Mouse (Mus musculus) kidney, embryonic 14.5 days (tissue): ENCODE results near the gene Sac3d1. TPM values are rescaled to one million over a fixed set of nuclear protein-coding genes. Genes with fewer than 3 reads are reported as not detected.

Experiments
- ATAC-seq: fragments of 200-750 bp; cut with Nextera tagmentation; 2 replicates; pipeline ENCODE4 v1.8.0; 2017; ENCODE audit warnings: moderate number of reproducible peaks, mild to moderate bottlenecking, moderate TSS enrichment, moderate library complexity; ENCODE audit not compliant: low FRiP score, low TSS enrichment
- H3K27ac ChIP-seq: fragments of 300-500 bp; sonication (generic); 2 replicates; pipeline ENCODE4 v1.5.1; 2014; ENCODE audit warnings: low read depth, mild to moderate bottlenecking, low read length, moderate library complexity, mixed read lengths
- H3K27me3 ChIP-seq: fragments of 300-500 bp; sonication (generic); 2 replicates; pipeline ENCODE4 v1.6.1; 2014; ENCODE audit warnings: mild to moderate bottlenecking, low read length; ENCODE audit not compliant: control insufficient read depth, insufficient read depth
- H3K36me3 ChIP-seq: fragments of 300-500 bp; sonication (generic); 2 replicates; pipeline ENCODE4 v1.6.1; 2014; ENCODE audit warnings: low read length, mixed read lengths; ENCODE audit not compliant: control insufficient read depth, insufficient read depth
- H3K4me1 ChIP-seq: fragments of 300-500 bp; sonication (generic); 2 replicates; pipeline ENCODE4 v1.6.1; 2014; ENCODE audit warnings: low read length, mixed read lengths; ENCODE audit not compliant: control insufficient read depth, insufficient read depth
- H3K4me2 ChIP-seq: fragments of 300-500 bp; sonication (generic); replicated peaks from 2 replicates; pipeline ENCODE4 v1.6.1; 2014; ENCODE audit warnings: low read depth, mild to moderate bottlenecking, low read length
- H3K4me3 ChIP-seq: fragments of 300-500 bp; sonication (generic); 2 replicates; pipeline ENCODE4 v1.5.1; 2014; ENCODE audit warnings: mild to moderate bottlenecking, low read length
- H3K9ac ChIP-seq: fragments of 300-500 bp; sonication (generic); 2 replicates; pipeline ENCODE4 v1.6.1; 2014; ENCODE audit warnings: low read depth, mild to moderate bottlenecking, low read length, moderate library complexity
- H3K9me3 ChIP-seq: fragments of 300-500 bp; sonication (generic); 2 replicates; pipeline ENCODE4 v1.6.1; 2016; ENCODE audit warnings: low read length; ENCODE audit not compliant: control insufficient read depth
- WGBS: fragments of 180-500 bp; shearing (Covaris S2); extraction: QIAGEN DNeasy Blood & Tissue Kit; methylation state at CpG from one replicate; pipeline ENCODE4 v1.1.7; 2014; 5-methylcytosine and 5-hydroxymethylcytosine counted together
- polyA plus RNA-seq: library from polyadenylated mRNA; unstranded; fragments of >200 nt; fragmentation: Nextera tagmentation; extraction: Ambion mirVana; gene quantifications from 2 replicates; pipeline ENCODE4 v1.2.1, GENCODE M21; 2014

Gene Sac3d1
- polyA plus RNA-seq, 1 experiment from 2014 or later: 56.1 TPM

DNA sequence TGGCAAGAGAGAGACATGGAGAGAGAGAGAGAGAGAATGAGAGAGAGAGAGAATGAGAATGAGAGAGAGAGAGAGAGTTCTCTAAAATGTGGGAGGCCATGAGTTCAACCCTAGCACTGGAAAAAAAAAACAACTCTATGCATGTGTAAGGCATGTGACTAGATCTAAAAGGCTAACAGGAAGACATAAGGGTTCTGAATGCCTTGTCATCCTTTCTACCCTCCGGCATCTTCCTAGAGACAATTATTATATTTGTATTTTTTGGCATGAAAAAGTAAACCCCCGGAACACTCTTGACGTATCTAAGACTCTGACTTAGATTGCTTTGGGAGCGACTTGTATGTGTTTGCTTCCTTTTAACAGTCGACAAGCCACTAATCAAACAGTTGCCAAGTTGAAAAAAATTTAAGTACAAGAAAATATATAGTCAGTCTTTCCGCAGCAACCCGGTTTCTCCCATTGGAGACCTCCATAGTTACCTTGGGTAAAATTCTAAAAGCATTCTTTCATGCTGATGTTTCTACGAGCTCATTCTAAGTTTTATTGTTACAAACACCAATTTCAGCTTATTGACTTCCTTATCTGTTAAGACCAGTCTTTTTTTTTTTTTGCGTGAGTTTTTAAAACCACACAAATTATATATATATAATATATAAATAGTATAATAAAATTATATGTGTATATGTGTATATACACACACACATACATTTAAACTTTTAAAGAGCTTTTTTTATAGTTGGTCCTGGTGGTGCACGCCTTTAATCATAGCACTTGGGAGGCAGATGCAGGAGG is 8.5 kb upstream of the Sac3d1 start:
- Histone ChIP-seq H3K4me3 (peak overlapping the region; percentile 43), H3K4me1 (no peaks in the 10 kb centered on the region), H3K9me3 (no peaks in the 10 kb centered on the region), H3K36me3 (no peaks in the 10 kb centered on the region), H3K27ac (peak overlapping the region; percentile 82; the same call in 1 of the 2 replicates), H3K27me3 (no peaks in the 10 kb centered on the region), H3K9ac (no peak overlapping the region), H3K4me2 (peak overlapping the region; percentile 46)
- no peak for ATAC-seq
- WGBS: 67% methylated on average over 10 of the region's 10 CpGs

DNA sequence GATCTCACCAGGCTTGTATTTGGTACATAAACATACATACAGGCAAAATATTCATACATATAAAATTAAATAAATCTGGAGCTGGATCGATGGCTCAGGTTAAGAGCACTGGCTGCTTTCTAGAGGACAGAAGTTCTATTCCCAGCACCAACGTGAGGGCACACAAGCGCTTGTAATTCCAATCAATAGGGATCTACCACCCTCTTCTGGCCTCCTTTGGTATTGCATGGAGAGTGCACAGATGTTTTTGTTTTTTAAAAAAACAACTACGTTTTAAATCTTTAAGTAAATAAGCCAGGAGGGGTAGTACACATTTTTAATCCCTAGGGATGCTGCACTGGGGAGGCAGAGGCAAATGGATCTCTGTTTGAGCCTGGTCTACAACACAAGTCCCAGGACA is 7.8 kb upstream of the Sac3d1 start:
- H3K27me3 ChIP-seq: no peaks in the 10 kb centered on the region
- no peak overlapping the region for H3K27ac ChIP-seq
- no peak overlapping the region for H3K4me3 ChIP-seq
- no peaks in the 10 kb centered on the region for H3K9me3 ChIP-seq
- H3K36me3 ChIP-seq: no peaks in the 10 kb centered on the region
- 0 out of 2 replicates have a peak, but pooled peaks cover 4% of the 10 kb centered on the region for H3K4me1 ChIP-seq
- no peak overlapping the region for H3K9ac ChIP-seq
- H3K4me2 ChIP-seq: no peak overlapping the region
- ATAC-seq: no peak
- 31% methylated on average over 4 of the region's 4 CpGs for WGBS

DNA sequence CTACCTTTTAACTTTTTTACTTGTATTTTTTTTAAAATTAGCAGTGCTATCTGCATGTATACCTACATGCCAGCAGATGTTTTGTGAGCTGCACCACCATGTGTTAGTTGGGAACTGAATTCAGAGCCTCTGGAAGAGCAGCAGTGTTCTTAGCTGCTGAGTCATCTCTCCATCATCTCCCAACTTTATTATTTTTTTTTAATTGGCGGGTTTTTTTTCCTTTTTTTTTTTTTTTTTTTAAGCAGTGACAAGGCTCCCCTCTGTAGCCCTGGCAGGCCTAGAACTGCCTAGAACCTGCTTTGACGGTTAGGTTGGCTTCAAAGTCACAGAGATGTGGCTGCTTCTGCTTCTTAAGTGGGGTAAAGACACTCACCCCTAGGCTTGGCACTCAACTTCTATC is 6.4 kb upstream of the Sac3d1 start:
- Histone ChIP-seq H3K36me3 (no peaks in the 10 kb centered on the region), H3K4me3 (no peak overlapping the region), H3K27ac (no peak overlapping the region), H3K9me3 (no peaks in the 10 kb centered on the region), H3K4me2 (no peak overlapping the region), H3K9ac (no peak overlapping the region), H3K4me1 (0 out of 2 replicates have a peak, but pooled peaks cover 4% of the 10 kb centered on the region), H3K27me3 (no peaks in the 10 kb centered on the region)
- 75% methylated on average over 2 of the region's 2 CpGs for WGBS
- ATAC-seq: no peak

DNA sequence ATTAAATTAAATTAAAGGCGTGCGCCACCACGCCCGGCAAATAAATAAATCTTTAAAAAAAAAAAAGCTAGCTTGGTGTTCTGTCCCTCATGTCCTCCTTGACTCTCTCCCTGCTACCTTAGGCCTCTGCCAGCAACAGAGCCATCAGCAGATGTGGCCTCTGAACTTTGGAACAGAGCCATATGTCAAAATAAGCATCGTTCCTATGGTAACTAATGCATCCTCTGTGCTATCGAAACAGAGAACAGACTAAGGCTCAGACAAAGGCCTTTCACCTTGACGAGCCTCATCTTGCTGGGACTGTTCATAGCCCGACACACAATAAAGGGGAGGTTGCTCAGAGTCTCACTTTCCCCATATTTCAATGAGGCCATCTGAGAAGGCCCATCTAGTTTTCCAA is 4.9 kb upstream of the Sac3d1 start:
- no peak for ATAC-seq
- no peaks in the 10 kb centered on the region for H3K9me3 ChIP-seq
- WGBS: 82% methylated on average over 8 of the region's 8 CpGs
- no peak overlapping the region for H3K4me3 ChIP-seq
- H3K27ac ChIP-seq: no peak overlapping the region
- no peak overlapping the region for H3K4me2 ChIP-seq
- H3K9ac ChIP-seq: no peak overlapping the region
- peaks cover 10% of the 10 kb centered on the region; the same call in 1 of the 2 replicates for H3K4me1 ChIP-seq
- no peaks in the 10 kb centered on the region for H3K36me3 ChIP-seq
- H3K27me3 ChIP-seq: no peaks in the 10 kb centered on the region

DNA sequence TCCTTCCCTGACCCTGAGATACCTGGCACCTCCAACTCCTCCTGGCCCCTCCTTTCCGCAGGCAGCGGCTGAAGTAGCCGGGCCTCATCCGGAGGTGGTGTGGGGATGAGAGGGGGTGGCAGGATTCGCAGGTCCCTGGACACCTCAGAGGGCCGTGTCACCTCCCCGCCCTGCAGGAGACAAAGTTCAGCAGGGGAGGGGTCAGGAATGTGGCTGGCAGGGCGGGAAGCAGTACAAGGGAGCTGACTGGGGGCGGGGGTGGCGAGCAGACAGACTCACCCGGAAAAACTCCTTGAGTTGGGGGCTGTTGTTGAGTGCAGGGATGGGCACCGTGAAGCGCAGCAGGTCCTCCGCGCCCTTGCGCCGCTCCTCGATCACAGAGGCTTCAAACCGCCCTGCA is 3.3 kb upstream of the Sac3d1 start:
- H3K4me2 ChIP-seq: no peak overlapping the region
- H3K27me3 ChIP-seq: no peaks in the 10 kb centered on the region
- ATAC-seq: no peak
- H3K27ac ChIP-seq: no peak overlapping the region
- peaks cover 16% of the 10 kb centered on the region; the same call in 1 of the 2 replicates for H3K4me1 ChIP-seq
- no peaks in the 10 kb centered on the region for H3K9me3 ChIP-seq
- H3K4me3 ChIP-seq: no peak overlapping the region
- H3K36me3 ChIP-seq: no peaks in the 10 kb centered on the region
- H3K9ac ChIP-seq: peak overlapping the region; percentile 31; the same call in 1 of the 2 replicates
- WGBS: 27% methylated on average over 19 of the region's 19 CpGs

DNA sequence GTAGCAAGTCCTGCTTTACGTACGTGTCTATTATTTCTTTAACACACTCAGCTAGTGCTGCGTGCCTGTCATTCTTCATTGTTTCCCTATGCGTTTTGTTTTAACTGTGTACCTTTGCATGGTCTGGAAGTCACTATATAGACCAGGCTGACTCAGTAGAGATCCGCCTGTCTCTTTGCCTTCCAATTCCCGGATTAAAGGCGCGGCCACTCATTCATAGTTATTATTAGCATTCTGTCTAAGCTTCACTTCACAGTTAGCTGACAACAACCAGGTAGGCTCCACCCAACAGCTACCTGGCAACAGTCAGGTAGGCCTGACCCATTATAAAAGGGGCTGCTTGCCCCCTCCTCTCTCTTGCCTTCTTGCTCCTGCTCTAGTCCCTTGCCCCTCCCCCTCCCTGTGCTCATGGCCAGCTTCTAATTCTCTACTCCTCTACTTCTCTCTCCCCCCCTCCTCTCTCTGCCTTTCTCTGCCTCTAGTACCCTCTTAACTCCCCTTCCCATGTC is 281 bp upstream of the Sac3d1 start:
- whole genome bisulfite sequencing: 2% methylated on average over 8 of the region's 8 CpGs
- peaks cover 16% of the 10 kb centered on the region; the same call in 1 of the 2 replicates for H3K4me1 ChIP-seq

DNA sequence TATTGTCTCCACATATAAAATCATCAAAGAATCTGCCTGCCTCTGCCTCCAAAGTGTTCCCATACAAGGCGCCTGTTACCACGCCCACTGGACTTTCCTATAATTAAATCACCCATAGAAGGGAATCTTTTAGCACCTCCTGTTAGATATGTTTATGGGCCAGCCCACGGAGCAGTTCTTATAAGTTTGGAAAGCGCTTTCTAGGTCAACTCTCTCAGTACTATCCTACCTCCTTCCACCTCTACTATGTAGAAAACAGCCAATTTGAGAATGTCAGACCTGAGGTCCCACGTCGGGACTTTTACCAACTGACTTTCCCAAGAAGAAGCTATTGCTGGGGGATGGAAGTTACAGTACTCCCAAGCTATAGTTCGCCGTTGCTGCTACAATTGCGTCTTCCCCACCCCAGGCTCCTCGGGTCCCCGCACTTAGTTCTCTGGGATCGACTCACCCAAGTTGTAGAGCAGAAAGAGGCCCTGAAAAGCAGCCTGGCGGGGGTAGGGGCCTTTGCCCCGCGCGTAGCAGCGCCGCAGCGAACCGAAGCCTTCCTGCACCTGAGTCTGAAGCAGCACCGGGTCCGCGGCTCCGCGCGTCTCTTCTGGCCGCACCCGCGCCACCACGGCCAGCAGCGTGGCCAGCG is 984 bp downstream of the Sac3d1 start:
- Histone ChIP-seq H3K4me2 (peak overlapping the region; percentile 86), H3K9ac (peak overlapping the region; percentile 80), H3K27me3 (no peaks in the 10 kb centered on the region), H3K4me1 (peaks cover 16% of the 10 kb centered on the region; the same call in 1 of the 2 replicates), H3K9me3 (no peaks in the 10 kb centered on the region), H3K27ac (peak overlapping the region; percentile 97), H3K36me3 (peaks cover 25% of the 10 kb centered on the region), H3K4me3 (peak overlapping the region; percentile 55)
- ATAC-seq: no peak; the same call in 1 of the 2 replicates
- 6% methylated on average over 32 of the region's 32 CpGs for WGBS

More for the DNA sequence above, 281 bp upstream of the Sac3d1 start:
- Histone ChIP-seq H3K9ac (peak overlapping the region; percentile 80), H3K9me3 (no peaks in the 10 kb centered on the region), H3K36me3 (peaks cover 25% of the 10 kb centered on the region), H3K27ac (peak overlapping the region; percentile 97), H3K4me3 (peak overlapping the region; percentile 55), H3K27me3 (no peaks in the 10 kb centered on the region), H3K4me2 (peak overlapping the region; percentile 86)
- ATAC-seq: peak; percentile 9

DNA sequence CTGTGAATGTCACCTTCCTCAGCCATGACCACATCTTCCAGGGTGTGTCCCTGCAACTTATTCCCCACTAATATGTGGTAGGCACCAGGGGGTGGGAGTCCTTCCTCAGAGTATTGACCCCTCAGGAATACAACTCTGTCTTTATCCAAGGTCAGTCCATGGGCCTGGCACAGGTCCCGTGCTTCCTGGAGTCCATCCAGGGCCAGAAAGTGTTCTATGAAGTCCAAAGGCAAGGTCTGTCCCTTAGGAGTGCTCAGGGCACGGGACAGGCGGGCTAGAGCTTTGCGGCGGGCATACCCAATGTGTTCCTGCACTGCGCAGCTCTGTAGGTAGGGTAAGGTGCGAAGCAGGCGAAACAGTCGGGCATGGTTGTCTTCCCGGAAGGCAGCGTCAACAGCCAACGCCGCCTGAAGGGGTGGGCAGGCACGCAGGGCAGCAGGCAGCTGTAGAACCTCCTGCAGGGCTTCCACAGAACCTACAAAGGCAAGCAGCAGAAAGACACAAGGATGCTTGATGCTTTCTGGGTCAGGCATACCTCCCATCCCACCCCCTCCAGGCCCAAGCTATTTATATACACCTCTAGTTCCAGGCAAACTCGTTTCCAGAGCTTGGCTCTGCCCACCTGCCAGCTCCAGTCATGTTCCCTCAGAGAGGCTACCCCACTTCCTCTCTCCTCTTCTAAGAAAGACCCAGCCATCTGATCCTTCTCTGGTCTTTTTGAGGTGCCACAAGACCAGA is 2.2 kb downstream of the Sac3d1 start:
- Histone ChIP-seq H3K4me3 (no peak overlapping the region; the same call in 1 of the 2 replicates), H3K9ac (no peak overlapping the region)

More for the DNA sequence above, 2.2 kb downstream of the Sac3d1 start:
- H3K36me3 ChIP-seq: peaks cover 30% of the 10 kb centered on the region
- WGBS: 92% methylated on average over 15 of the region's 15 CpGs
- H3K4me2 ChIP-seq: peak overlapping the region; percentile 86; the same call in 1 of the 2 replicates
- no peak for ATAC-seq
- H3K9me3 ChIP-seq: no peaks in the 10 kb centered on the region
- H3K27ac ChIP-seq: no peak overlapping the region
- no peaks in the 10 kb centered on the region for H3K27me3 ChIP-seq
- H3K4me1 ChIP-seq: peaks cover 13% of the 10 kb centered on the region; the same call in 1 of the 2 replicates
